Mouse (Mus musculus) central nervous system, embryonic 14 days (tissue): ENCODE measurements around the gene Plce1. TPM values are rescaled to one million over a fixed set of nuclear protein-coding genes. Genes with fewer than 3 reads are reported as not detected.

Experiments
- polyA plus RNA-seq: library from polyadenylated mRNA; depleted of rRNA; stranded (reverse); fragments of >200 nt; gene quantifications from 2 replicates; pipeline ENCODE4 v1.2.3, GENCODE M21; 2012; rRNA removed

Plce1 gene
- 6.2 and 6.3 TPM in 2 replicates for polyA plus RNA-seq

DNA sequence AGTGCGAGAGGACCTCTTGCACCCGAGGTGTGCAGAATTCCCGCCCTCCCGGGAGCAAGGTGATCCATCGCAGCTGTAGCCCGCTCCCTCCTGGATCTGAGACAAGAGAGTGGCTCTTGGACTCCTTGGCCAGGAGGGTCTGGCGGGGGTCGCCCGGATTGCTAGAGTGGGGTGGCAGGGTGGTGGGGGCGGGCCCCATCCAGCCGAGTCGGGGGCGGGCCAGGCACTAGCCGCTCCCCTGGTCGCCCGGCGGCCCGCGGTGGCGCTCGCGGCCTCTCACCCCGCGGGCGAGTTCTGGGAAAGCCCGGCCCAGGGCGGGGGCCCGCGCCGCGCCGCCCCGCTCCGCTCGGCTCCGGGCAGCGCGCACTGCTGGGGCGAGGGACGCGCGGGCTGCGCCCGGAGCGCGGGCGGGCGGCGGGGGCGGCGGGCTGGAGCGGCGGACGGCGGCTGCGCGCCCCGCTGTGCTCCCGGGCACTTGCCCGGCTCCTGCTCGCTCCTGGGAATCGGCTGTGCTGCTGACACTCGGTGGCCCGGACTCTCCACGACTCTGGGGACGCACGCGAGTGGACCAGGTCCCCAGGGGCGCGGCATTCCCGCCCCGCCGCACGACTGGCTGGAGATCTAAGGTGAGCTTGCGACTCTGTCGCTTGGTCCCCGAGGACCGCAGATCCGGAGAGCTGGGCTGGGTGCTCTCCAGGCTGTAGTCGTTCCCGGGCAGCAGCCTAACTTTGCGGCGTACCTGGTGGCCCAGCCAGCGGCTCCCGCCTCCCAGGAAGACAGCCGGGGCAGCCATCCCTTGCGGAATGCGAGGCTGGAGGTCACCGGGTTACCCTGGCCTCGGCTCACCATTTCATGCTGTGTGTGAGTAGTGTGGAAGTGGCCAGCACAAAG lies at the start of gene Plce1:
Plce1 (plus strand) TSS at position 379 of the 891 bp plus-strand sequence.

DNA sequence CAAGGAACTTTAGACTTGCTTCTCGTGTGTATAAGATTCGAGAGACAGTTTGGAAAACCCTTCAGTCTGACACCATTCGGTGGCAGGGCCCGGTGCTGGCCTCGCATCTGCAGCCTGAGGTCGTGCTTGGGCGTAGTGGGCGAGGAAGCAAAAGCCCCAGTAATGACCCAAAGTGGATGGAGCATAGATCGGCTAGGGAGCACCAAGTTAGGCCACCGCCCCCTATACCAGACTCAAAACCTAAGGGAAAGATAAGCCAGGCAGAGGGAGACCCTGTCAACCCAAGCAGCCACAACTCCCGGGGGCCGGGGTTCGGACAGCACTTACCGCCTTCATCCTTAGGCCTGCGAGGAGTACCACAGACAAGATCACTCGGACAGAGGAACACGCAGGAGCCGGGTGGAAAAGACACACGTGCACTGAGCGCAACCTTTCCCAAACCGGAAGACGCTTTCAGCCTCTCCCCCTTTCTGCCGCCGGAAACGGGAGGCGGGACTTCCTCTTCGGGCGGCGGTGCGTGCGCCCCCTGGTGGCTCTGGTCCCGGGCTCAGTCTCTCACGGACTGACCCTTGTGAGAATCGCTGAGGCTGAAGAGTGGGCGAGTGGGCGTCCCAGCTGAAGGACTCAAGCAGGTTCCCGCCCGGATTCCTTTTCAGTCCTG lies 338.0 kb downstream of the Plce1 start, which contains the start of gene Noc3l:
Noc3l (minus strand) TSS at position 472 of the 661 bp plus-strand sequence.

Other genes with a start within 250 kb of the Plce1 start
- gene Lgi1, start 216.6 kb upstream of the Plce1 start, polyA plus RNA-seq, result 8.7 and 9.1 TPM in 2 replicates
- gene Slc35g1, start 85.1 kb upstream of the Plce1 start, polyA plus RNA-seq, result 2.2 and 2.5 TPM in 2 replicates